Mouse (Mus musculus) intestine, postnatal 0 days (tissue): ENCODE data around the gene Naalad2. TPM values are rescaled to one million over a fixed set of nuclear protein-coding genes. Genes with fewer than 3 reads are reported as not detected.
A peak's percentile ranks its signal among the peaks of the same experiment; 100 is the strongest.

Experiments used
- ATAC-seq: fragments of 200-750 bp; cut with Nextera tagmentation; 2 replicates; pipeline ENCODE4 v1.8.0; 2017; ENCODE audit warnings: mild to moderate bottlenecking, moderate TSS enrichment, moderate library complexity
- H3K27ac ChIP-seq: fragments of 300-500 bp; sonication (generic); 2 replicates; pipeline ENCODE4 v1.5.1; 2014; ENCODE audit warnings: mild to moderate bottlenecking, low read depth, low read length, moderate library complexity
- H3K27me3 ChIP-seq: fragments of 300-500 bp; sonication (generic); replicated peaks from 2 replicates; pipeline ENCODE4 v1.6.1; 2014; ENCODE audit warnings: low read length, mixed read lengths; ENCODE audit not compliant: control insufficient read depth, insufficient read depth
- H3K36me3 ChIP-seq: fragments of 300-500 bp; sonication (generic); 2 replicates; pipeline ENCODE4 v1.6.1; 2014; ENCODE audit warnings: mild to moderate bottlenecking, moderate library complexity; ENCODE audit not compliant: control insufficient read depth, insufficient read depth
- H3K4me1 ChIP-seq: fragments of 300-500 bp; sonication (generic); replicated peaks from 2 replicates; pipeline ENCODE4 v1.6.1; 2014; ENCODE audit warnings: antibody characterized with exemption, low read length, mixed read lengths; ENCODE audit not compliant: control insufficient read depth, insufficient read depth
- H3K4me2 ChIP-seq: fragments of 300-500 bp; sonication (generic); replicated peaks from 2 replicates; pipeline ENCODE4 v1.6.1; 2014; ENCODE audit warnings: low read depth, mild to moderate bottlenecking, moderate library complexity
- H3K4me3 ChIP-seq: fragments of 300-500 bp; sonication (generic); 2 replicates; pipeline ENCODE4 v1.5.1; 2014; ENCODE audit warnings: low read depth, low read length
- H3K9ac ChIP-seq: fragments of 300-500 bp; sonication (generic); 2 replicates; pipeline ENCODE4 v1.6.1; 2014; ENCODE audit warnings: mild to moderate bottlenecking, low read depth, low read length
- H3K9me3 ChIP-seq: fragments of 300-500 bp; sonication (generic); 2 replicates; pipeline ENCODE4 v1.6.1; 2016; ENCODE audit warnings: mixed run types; ENCODE audit not compliant: control insufficient read depth
- CTCF ChIP-seq: sonication (generic); IDR thresholded peaks from 2 replicates; pipeline ENCODE4 v1.5.1; 2016; ENCODE audit warnings: low read depth, mild to moderate bottlenecking, control low read depth, antibody characterized with exemption, moderate library complexity
- WGBS: fragments of 180-500 bp; shearing (Covaris S2); extraction: QIAGEN DNeasy Blood & Tissue Kit; methylation state at CpG from one replicate; pipeline ENCODE4 v1.1.7; 2014; 5-methylcytosine and 5-hydroxymethylcytosine counted together
- polyA plus RNA-seq: library from polyadenylated mRNA; unstranded; fragments of >200 nt; fragmentation: Nextera tagmentation; extraction: Ambion mirVana; gene quantifications from 2 replicates; pipeline ENCODE4 v1.2.1, GENCODE M21; 2015

Naalad2 gene
- polyA plus RNA-seq, 1 experiment from 2014 or later = 1.1 TPM

DNA sequence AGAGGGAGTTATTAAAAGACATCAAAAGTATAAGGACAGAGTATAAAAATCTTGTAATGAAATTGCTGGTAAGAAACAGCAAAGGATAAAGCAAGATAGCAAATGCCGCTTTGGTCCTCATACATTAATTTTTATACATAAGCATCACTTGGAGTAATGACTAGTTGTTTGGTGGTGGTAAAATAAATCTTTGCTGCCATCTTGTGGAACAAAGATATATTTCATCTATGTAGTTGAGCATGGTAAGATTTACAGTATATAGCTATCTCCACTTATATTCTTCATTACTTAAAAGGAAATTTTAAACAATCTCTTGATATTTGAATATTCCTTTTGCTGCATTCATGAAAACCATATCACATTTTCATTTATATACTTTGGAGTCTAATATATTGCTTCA lies 125.3 kb downstream of the Naalad2 start:
- Histone ChIP-seq H3K9ac (no peak overlapping the region), H3K4me3 (no peak overlapping the region), H3K4me2 (no peak overlapping the region), H3K36me3 (no peaks in the 10 kb centered on the region), H3K27ac (no peak overlapping the region), H3K4me1 (no peaks in the 10 kb centered on the region), H3K27me3 (no peaks in the 10 kb centered on the region), H3K9me3 (no peaks in the 10 kb centered on the region)
- TF ChIP-seq CTCF = peak; percentile 58
- ATAC-seq = no peak
- WGBS = 54% methylated on average over 1 of the region's 1 CpGs

DNA sequence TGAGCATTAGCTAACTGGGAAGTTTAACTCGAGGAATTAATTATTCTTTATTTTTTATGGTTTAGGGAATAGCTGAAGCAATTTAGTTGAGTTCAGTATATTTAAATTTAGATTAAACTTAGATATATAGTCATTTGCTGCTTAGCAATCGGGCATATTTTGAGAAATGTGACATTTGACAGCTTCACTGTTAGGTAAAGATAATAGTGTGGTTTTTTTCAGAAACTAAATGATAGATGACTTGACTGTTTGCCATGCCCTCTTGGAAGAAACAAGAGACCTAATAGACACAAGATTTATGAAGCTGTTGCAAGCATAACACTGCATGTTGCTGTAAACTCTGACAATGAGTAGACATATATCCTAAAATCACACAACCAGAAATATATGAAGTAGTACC lies 126.0 kb downstream of the Naalad2 start:
- H3K36me3 ChIP-seq = no peaks in the 10 kb centered on the region
- no peak overlapping the region for H3K27ac ChIP-seq
- 28% methylated on average over 2 of the region's 2 CpGs for WGBS
- ATAC-seq = no peak
- no peaks in the 10 kb centered on the region for H3K27me3 ChIP-seq
- H3K4me3 ChIP-seq = no peak overlapping the region
- H3K9ac ChIP-seq = no peak overlapping the region
- H3K4me2 ChIP-seq = no peak overlapping the region
- H3K9me3 ChIP-seq = no peaks in the 10 kb centered on the region
- H3K4me1 ChIP-seq = no peaks in the 10 kb centered on the region
- no peak for TF ChIP-seq CTCF

DNA sequence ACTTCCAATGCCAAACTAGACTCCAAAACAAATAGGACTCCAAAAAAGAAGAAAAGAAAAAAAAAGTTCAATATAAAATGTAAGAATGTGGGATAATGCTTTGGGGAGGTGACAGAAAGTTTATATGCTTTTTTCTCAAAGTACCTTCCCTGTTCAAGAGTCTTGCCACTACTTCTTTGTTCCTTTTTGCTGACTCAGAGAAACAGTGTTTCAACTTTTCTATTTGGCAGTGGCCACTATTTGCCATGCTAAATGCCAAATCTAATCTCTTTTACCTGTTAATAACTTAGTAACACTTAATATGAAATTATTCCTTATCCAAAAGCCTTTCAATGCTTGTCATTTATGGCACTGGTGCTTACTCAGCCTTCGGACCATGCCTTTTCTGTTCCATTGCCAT lies 126.9 kb downstream of the Naalad2 start:
- no peak overlapping the region for H3K4me2 ChIP-seq
- H3K36me3 ChIP-seq = no peaks in the 10 kb centered on the region
- ATAC-seq = no peak
- H3K9ac ChIP-seq = no peak overlapping the region
- H3K9me3 ChIP-seq = no peaks in the 10 kb centered on the region
- 85% methylated on average over 1 of the region's 1 CpGs for WGBS
- no peak overlapping the region for H3K4me3 ChIP-seq
- H3K27me3 ChIP-seq = no peaks in the 10 kb centered on the region
- no peaks in the 10 kb centered on the region for H3K4me1 ChIP-seq
- no peak overlapping the region for H3K27ac ChIP-seq
- no peak for TF ChIP-seq CTCF

Other genes with a start within 250 kb of the Naalad2 start
- gene Chordc1, start 110.9 kb downstream of the Naalad2 start, polyA plus RNA-seq = 29.7 and 29.8 TPM in 2 replicates
- not detected in 2 replicates for gene Ubtfl1, start 1.4 kb upstream of the Naalad2 start, polyA plus RNA-seq
- gene Mbd3l2, start 27.7 kb upstream of the Naalad2 start, polyA plus RNA-seq = not detected in 2 replicates
- gene Zfp558, start 75.3 kb upstream of the Naalad2 start, polyA plus RNA-seq = 0.68 and 0.80 TPM in 2 replicates
- gene Mbd3l1, start 75.4 kb upstream of the Naalad2 start, polyA plus RNA-seq = not detected in 2 replicates